Mouse (Mus musculus): Measurements from ENCODE around the gene Tubb4b.

- no peak for TF ChIP-seq CTCF (conservative IDR thresholded peaks at IDR 0.05 in 1 of 2, IDR thresholded peaks at IDR 0.05 in 1 of 2; ENCODE audit: low read depth in 2 of 2, low read length in 2 of 2)
- TF ChIP-seq BHLHE40 (IDR thresholded peaks at IDR 0.05; ENCODE audit: low read depth, low read length): no peak
- TF ChIP-seq MAFK (IDR thresholded peaks at IDR 0.05; ENCODE audit: insufficient replicate concordance, low read length): no peak
- no peak for TF ChIP-seq ZNF384 (IDR thresholded peaks at IDR 0.05; ENCODE audit: low read depth, low read length)
- TF ChIP-seq ZMIZ1 (IDR thresholded peaks at IDR 0.05; ENCODE audit: low read depth, low read length): no peak
- no peak for TF ChIP-seq E2F4 (IDR thresholded peaks at IDR 0.05; ENCODE audit: insufficient replicate concordance, low read depth, low read length)
These were observed 21.9 kb upstream of the Tubb4b start, which contains the start of gene AL732309.1 for GRCm38 (mm10) chr2:25246183-25247072.

Measured in CH12.LX (cell line).